Mouse (Mus musculus) adrenal gland, postnatal 25 days (tissue): Measurements from ENCODE around the gene Tcf7l1. TPM values are rescaled to one million over a fixed set of nuclear protein-coding genes. Genes with fewer than 3 reads are reported as not detected.
"Not testable (repeated sequence)": the region's sequence is repeated elsewhere in the genome, so short reads cannot be mapped to it uniquely, and the experiment has no call there.

Experiments
- DNase-seq: peaks from one replicate; pipeline ENCODE4 v3.0.0; 2021; ENCODE audit warnings: mixed read lengths
- long read RNA-seq: library from polyadenylated mRNA; stranded (forward); transcript quantifications from one replicate; pipeline ENCODE4 v2.0.0, GENCODE M21; 2021
- total RNA-seq: library from RNA; stranded (reverse); gene quantifications from 2 replicates; pipeline ENCODE4 v1.2.3, GENCODE M21; 2021

The Tcf7l1 gene
- 10.0 and 13.1 TPM in 2 replicates for total RNA-seq
- long read RNA-seq, partial matches to known transcripts: 1 of 7 reads
- long read RNA-seq, other reads (novel, unspliced or antisense): 4 of 7 reads

DNA sequence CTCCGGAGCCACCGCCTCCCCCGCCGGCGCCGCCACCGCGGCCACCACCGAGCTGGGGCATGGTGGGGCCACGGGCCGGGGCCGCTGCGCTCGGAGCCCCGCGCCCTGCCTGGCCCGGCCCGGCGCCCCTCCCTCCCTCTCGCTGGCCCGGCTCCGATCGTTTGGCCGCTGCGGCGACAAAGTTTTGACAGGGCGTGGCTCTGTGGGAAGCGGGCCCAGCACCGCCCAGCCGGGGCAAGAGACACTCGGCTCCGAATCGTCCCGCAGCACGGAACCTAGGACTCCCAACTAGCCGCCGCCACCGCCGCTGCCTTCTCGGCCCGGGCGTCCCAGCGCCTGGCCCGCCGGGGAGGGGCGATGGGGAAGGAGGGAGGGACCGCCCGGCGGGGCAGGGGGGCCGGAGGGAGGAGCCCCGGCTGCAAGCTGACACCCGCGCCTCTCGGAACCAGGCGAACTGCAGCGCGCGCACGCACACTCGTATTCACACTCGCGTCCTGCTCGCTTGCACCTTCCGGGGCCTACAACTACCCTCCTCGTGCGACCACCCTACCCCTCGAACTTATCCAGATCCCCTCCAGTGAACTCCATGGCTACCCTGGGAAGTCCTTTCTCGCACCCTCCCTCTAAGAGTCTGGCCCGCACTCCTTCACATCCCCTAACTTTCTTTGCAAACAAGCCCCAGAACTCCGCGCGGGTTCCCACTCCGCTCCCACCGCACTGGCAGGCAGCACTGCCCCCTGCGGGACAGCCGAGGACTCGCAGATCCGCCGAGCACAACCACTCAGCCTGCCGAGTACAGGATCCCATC is at the start of gene Tcf7l1:
Tcf7l1 (minus strand) TSS at position 363 of the 808 bp plus-strand sequence.
- peak; percentile 94 for DNase-seq

DNA sequence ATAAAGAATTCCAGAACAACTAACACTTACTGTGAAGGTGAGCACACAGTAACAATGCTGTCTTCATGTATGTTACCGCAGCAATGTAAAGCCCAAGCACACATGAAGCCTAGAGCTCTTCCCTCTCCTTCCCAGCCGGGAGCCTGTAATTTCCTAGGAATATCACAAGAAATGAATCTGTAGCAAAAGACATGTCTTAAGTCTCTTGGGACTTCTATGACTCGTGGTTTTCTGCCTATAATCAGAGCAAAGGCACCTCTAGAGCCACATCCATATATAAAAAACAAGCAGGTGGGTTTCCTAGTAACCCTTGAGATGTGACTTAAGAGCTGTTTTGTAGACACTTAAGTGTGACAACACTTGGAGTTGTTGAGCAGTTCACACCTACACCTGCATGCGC is 48.7 kb upstream of the Tcf7l1 start:
- no peak for DNase-seq

DNA sequence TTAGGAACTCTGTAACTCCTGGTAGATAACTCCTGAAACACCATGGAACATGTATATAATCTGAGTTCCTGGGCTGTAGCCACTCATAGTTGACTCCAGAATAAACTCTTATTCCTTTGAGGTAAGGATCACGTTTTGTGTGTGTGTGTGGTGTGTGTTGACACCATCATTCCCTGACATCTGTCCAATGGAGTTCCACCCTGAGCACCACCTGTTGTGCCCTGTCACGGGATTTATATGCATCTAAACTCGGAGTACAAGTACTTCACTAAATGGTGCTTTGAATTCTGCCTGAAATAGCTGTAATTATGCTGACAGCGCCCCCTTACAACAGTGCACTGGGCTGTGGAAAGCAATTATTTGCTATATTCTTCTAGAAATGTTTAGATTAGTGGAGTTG is 45.5 kb upstream of the Tcf7l1 start:
- DNase-seq: no peak

DNA sequence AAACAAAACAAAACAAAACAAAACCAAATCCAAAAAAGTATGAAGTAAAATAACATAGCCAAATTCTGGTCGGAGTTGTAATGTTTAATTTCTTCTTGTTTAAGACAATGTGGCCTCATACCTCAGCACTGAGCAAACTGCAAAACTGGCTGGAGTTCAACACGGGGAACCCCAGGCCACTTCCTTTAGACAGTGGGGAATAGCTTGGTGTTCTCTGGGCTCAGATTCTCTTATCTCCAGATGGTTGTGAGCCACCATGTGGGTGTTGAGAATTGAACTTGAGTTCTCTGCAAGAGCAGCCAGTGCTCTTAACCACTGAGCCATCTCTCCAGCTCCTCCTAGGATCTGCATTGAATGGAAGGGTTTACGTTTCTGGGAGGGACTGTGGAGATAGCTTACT is 42.8 kb upstream of the Tcf7l1 start:
- DNase-seq: no peak

DNA sequence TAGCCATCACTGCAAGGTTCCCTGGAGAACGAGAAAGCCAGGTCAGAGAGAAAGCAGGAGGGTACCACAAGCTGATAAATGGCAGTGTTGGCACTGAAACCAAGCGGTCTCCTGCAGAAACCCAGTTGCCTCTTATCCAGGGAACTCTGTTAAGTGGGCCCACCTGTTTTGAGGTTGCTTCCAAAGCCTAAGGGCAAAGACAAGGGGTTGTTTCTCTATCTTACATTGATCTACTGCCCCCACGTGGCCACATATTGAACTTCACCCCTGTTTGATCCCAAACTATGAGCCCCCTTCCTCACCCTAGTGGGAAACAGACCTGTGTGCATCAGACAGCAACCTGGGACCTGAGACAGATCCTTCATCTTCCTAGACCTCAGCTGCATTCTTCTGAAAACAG is 42.2 kb upstream of the Tcf7l1 start:
- peak; percentile 58 for DNase-seq

DNA sequence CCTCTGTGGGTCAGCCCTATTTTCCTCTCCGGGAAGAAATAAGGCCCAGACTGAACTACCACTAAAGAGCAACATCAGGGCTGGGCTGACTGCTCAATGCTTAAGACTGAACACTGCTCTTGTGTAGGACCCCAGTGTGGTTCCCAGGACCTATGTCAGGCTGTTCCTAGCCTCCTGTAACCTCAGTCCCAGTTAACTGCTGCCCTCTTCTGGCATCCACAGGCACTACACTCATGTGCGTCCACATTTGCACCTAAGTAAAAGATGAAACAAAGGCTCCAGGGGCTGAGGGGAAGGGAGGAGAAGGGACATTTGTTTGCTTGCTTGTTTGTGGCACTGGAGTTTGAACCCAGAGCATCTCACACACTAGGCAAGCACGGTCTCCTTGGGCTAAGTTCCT is 39.8 kb upstream of the Tcf7l1 start:
- DNase-seq: peak; percentile 10

DNA sequence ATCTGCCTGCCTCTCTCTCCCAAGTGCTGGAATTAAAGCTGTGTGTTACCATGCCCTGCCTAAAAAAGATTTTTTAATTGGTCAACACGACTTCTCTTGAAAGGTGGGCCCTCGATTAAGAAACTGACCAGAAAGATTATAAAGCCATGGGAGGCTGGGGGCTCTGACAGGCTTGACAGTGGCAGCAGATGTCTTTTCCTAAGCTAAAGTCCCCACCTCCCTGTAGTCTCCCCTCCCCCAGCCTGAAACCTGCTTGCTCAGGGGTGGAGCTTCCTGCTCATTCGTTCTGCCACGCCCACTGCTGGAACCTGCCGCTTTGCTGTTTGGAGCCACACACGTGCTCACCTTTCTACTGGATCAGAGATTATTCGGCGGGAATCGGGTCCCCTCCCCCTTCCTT is 39.0 kb upstream of the Tcf7l1 start:
- DNase-seq: not testable (repeated sequence)

DNA sequence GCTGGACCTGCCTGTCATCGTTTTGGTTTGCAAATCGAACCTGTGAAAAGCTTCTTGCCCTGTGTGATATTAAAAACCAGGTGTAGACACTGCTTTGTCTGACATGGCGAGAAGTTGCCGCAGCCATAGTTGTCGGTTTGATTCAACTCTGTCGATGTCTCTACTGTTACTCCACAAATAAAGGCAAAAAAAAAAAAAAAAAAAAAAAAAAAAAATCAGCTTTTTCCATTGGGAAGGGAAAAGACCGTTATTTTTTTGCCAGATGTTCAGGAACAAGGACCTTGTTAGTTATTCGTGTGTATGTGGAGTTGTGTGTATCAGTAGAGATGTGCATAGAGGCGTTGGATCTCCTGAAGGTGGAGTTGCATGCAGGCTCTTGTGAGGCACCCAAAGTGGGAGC is 36.7 kb upstream of the Tcf7l1 start:
- no peak for DNase-seq

DNA sequence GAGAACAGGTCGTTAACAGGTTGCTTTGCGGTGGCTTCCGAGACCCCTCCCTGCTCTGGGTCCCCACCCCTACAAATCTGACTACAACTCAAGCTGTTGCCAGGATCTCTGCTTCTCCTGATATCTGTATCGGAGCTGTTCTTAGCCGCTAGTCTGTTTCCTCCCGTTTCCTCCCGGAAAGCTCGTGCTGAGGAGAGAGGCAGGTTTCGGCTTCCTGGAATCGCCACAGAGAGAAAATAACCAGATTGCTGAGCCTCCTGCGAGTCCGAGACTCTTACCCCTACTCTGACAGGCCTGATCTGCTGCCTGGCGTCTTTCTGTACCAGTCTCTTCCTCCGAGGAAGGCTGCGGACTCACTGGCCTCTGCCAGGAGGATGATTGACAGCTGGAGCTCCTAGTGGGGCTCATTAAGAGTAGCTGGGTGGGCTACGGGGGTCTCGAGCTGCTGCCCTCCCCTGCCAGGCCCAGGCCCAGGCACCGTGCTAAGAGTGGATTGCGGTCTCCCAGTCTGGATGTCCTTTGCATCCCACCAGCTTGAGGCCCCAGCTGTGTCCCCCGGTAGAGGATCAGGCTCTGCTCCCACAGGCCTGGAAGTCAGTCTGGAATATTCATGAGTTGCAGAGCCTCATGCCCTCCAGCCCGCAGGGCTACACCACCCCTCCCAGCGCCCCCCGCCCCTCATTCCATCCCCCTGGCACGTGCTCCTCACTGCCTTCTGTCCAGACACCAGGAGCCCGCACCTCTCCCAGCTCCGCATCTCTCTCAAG is 36.1 kb upstream of the Tcf7l1 start:
- no peak for DNase-seq

DNA sequence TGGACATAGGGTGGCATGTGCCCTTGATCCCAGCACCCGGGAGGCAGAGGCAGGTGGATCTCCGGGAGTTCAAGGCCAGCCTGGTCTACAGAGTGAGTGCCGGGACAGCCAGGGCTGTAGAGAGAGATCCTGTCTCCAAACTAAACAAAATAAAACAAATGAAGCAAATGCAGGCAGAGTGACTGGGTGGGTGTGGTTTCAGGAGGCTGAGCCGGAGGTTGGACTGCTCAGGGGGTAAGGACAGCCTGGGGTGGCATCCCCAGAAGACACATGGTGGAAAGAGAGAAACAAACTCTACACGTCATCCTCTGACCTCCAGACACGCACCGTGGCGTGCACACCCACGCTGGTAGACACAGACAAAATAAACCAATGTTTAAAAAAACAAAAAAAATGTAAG is 24.4 kb upstream of the Tcf7l1 start:
- DNase-seq: no peak

DNA sequence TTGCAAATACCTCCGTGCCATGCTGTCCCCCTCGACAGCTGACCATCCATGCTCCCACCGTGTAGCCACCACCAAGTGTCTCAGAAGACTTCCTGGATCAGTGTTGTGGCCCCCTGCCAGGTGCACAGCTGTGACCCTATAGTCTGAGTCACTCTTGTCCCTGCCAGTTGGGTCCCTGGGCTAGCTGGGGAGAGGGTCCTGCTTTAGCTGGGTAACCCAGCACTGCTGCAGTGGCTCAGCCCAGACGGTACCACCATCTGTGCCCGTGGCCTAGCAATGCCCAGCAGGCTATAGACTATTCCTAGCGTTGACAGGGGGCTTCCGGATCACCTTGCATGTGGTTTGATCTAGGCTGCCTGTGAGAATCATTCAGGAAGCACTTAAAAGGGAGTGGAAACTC is 21.2 kb upstream of the Tcf7l1 start:
- DNase-seq: no peak

DNA sequence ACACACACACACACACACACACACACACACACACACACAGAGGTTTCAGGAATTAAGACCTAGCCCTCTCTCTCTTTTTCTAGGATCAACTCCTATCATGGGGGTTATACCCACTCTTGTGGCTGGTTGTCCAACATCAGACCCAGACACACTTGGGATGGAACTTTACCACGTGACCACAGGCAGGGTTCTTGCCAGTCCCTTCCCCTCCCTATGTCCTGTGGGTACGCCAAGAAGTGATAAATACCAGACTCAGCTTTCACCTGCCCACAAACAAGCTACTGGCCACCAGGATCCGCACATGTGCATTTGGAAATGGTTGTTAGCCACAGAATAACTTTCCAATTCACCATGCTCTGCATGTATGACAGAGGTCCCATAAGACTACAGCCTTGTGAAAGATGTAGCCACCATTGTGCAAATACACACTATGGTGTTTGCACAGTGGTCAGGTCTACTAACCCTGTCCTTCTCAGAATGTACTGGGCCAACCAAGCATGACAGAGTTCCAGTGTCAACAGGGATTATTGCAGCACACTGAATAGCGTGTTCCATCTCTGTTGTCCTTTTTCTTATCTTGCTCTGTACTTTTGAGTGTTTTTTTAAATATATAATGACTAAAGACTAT is 20.6 kb upstream of the Tcf7l1 start:
- DNase-seq: no peak

DNA sequence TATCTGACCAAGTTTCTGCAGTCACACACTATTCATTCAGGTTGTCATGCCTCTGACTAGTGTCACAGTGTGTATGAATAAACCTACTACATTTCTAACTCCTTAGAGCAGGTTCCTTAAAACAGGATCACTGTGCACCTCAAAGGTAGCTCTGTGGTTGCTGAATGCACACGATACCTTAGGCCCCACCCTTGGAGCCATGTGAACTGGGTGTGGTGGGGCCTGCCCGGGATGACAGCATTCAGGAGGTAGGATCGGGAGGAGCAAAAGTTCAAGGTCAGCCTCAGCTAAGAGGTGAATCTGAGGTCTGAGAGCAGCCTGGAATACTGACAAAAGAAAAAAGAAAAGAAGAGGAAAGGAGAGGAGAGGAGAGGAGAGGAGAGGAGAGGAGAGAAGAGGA is 19.3 kb upstream of the Tcf7l1 start:
- no peak for DNase-seq

DNA sequence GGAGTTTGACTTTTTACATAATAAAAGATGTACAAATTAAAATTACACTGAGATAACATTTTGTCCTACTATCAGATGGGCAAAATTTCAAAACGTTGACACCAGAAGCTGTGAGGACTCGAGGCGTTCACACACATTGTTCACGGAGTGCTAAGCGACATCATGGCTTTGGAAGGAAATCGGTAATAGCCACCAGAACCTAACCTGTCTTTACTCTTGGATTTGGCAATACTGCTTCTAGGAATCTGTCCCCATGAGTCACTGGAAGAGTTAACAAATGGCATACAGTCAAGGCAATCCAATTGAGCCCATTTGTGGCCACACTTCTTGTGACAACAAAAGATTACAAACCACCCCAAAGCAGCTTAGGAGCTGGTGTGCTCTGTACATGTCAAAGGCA is 14.6 kb upstream of the Tcf7l1 start:
- DNase-seq: no peak

DNA sequence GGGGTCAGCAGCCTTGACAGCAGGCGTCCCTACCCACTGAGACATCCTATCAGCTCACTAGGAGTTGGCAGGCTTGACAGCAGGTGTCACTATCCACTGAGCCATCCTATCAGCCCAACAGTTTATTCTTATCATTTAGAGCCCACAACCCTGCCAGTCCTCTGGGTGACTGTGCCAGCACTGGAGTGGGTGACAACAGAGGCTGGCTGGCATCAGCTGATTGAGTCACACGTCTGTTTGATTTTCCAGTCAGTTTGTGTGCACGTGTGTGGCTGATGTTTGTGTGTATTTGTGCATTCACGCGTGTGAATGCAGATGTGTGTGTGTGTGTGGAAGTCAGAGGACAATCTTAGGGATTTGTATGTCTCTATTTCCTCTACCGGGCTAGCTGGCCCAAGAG is 13.1 kb upstream of the Tcf7l1 start:
- DNase-seq: no peak

DNA sequence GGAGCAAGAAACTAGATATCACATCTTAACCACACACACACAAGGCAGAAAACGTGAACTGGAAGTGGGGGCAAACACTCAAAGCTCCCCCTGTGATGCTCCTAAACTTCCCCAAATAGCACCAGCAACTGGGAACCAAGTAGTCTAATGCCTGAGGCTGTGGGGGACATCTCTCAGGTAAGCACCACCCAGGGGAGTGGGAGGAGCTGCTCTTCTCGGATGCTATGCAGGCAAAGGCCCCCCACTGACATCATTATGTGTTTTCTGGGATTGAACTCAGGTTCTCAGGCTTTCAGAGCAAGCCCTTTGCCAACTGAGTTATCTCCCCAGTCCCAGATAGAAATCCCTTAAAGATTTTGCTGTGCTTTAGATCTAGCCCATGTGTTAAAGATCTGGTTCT is 11.6 kb upstream of the Tcf7l1 start:
- DNase-seq: no peak

DNA sequence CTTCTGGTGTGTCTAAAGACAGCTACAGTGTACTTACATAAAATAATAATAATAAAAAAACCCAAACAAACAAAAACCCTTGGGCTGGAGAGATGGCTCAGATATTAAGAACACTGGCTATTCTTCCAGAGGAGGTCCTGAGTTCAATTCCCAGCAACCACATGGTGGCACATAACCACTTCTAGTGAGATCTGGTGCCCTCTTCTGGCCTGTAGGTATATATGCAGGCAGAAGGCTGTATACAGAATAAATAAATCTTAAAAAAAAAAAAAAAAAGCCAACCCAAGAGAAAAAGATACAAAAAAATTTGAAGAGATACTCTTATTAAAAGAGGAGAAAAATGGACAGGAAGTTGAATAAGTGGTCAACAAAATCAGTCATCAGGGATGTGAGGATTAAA is 8.7 kb upstream of the Tcf7l1 start:
- DNase-seq: no peak

DNA sequence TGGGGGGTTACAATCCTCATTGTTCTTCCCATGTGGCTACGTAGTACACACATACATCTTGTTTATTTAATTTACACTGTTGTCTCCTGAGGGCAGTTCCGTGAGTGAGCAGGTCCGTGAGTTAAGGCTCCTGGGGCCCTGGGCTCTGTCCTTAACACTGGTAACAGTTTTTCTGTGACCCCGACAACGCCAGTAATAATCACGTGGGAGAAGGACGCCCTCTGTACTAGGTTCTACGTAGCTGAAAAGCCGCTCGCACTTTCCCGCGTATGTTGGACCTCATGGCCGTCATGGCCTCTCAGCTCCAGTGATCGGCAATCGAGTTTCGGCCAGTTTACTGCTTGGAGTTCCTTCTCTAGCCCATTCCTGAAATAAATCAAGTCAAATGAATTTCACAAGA is 6.4 kb upstream of the Tcf7l1 start:
- DNase-seq: no peak

DNA sequence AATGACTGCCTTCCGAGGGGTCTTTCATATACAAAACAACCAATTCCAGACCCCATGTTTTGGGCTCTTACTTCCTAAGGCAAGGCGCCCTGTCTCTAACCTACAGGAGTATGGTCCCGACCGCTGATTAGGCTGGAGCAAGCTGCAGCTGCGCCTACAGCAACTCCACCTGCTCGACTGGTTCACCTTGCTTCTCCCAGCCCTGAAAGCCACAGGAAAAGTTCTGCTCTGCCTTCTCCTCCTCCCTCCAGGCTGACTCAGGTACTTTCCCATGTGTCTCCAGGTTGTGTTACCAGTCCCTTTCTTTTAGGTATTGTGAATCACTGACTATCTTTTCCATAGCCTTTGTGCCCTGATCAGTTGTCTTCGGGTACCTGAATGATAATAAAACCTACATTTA is 5.8 kb upstream of the Tcf7l1 start:
- no peak for DNase-seq

DNA sequence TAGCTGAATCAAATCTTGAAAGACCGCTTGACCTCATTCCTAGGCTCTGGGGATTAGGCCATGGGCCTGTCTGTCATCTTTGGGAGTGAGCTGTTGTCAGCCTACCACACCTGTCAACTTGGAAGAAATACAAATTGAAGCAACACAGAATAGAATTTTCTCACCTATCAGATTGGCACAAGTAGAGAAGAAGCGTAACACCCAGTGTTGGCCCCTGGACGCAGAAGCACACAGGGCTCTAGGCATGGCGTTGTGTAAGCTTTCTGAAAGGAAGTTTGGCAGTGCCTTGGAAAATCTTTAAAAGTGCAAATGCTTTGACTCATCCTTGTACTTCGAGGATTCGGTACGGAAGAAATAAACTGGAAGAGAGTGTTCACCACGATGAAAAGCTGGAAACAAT is 3.6 kb upstream of the Tcf7l1 start:
- no peak for DNase-seq

DNA sequence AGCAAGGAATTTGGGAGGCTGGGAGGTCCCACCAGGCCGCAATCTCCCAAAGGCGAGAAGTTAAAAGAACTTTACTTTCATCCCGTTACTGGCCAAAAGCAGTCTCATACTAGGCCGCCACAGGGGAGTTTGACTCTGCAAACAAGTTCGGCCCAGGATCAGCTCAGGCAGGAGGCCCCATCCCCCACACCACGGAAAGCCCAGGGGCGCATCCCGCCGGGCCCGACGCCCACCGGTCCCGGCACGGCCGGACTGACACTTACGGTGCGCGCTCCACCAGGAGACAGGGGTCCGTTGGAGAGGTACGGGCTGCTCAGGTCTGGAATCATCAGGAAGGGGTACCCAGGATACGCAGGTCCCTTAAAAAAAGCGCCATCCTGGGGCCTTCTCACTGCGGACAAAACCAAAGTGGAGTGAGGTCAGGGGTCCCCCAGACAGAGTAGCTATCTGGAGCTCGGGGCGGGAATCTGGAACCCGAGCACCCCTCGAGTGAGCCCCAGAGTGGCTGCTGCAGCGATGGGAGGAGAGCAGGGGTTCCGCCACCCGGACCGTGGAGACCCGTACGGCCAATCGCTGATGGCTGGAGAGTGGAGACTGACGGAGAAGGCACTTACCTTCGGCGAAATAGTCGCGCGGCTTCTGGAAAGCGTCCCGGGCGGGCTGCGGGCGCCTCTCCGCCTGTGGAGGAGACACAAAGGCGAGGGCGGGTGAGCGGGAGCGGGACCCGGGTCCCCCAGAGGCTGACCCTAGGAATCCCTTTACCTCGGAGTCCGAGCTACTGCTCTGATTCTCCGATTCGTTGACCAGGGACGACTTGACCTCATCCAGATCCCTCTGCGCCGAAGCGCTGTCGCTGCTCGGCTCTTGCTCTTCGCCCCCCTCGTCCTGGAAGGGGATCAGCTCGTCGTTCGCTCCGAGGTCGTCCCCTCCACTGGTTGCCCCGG is 834 bp downstream of the Tcf7l1 start:
- DNase-seq: peak; percentile 66

DNA sequence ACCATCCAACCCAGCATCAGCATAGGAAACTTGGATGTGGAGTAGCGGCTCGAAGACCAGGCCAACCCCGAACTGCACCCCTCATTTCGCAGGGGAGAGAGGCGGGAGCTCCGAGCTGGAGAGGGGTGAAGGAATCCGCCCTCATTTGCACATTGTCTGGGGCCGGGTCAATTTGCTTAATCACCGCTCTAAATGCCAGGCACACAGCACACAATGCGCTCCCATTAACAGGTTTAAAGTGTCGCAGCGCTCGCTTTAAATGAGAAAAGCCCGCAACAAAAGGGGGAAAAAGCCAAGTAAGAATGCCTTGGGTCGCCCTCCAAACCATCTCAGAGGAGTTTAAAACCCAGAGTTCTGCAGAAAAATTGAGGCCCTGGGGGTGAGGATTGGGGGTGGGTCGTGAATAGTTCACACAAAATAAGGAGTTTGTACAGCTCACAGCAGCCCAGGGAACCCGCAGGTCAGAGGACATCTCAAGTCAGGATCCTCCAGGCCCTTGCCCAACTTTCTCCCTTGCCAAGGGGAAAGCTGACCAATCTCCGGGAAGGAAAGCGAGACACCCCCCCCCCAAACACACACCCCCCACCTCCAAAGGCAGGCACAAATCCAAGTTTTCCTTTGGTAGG is 1.6 kb downstream of the Tcf7l1 start:
- DNase-seq: no peak
